Mouse (Mus musculus): Measurements from ENCODE around the gene Ggcx. TPM values are rescaled to one million over a fixed set of nuclear protein-coding genes. Genes with fewer than 3 reads are reported as not detected.

Ggcx gene
- total RNA-seq, 2 experiments from 2014 or later, result 49.4 to 69.6 TPM

DNA sequence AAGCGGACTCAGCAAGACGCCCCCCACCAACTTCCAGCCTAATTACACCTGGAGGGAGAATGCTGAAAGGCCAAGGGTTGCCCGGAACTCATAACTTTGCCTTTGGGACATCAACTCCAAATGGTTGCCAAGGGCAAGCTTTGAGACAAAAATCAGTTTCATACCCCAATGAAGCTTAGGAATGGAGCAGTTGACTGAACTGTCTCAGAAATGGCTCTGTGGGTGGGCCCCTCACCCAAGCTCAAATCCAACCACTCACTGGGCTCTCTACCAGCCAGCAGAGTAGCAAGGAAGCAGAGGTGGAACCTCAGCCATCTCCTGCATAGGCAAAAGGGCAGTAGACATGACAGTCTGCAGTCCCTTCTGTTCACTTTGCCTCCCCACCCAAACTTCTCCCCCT is 26.3 kb upstream of the Ggcx start:
- DNase-seq, result no peak

GRCm38 (mm10) chr6:72388266-72388665 is 25.8 kb upstream of the Ggcx start:
- no peak for DNase-seq

GRCm38 (mm10) chr6:72388791-72389329 is 25.2 kb upstream of the Ggcx start:
- no peak for DNase-seq

DNA sequence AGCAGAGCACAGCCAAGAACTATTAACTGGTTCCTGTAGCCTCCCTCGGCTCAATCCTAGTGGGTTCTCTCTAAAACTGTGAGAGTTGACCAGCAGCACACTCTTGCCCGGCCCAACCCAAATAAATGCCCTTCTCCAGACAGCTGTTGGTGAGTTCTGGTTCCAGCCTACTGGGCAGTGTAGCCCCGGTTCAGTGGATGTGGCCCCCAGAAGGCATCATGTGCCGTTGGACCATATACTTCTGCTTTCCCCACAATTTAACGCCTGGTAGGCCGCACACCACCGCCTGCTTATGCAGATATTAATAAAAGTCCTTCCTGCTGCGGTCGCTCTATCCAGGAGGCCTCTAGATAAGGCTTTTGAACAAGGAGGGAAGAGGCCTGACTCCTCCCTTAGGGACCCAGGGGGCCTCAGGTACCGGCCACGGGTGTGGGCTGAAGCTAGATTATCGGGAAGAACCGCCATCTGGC is 24.6 kb upstream of the Ggcx start:
- DNase-seq, result peak in 1 of 2 experiments; percentile 27

GRCm38 (mm10) chr6:72389941-72390771 is 24.0 kb upstream of the Ggcx start, which contains the start of gene Vamp8:
TSS of gene Vamp8 (minus strand) at chr6:72390703.
- peak; percentile 88 to 93 for DNase-seq

DNA sequence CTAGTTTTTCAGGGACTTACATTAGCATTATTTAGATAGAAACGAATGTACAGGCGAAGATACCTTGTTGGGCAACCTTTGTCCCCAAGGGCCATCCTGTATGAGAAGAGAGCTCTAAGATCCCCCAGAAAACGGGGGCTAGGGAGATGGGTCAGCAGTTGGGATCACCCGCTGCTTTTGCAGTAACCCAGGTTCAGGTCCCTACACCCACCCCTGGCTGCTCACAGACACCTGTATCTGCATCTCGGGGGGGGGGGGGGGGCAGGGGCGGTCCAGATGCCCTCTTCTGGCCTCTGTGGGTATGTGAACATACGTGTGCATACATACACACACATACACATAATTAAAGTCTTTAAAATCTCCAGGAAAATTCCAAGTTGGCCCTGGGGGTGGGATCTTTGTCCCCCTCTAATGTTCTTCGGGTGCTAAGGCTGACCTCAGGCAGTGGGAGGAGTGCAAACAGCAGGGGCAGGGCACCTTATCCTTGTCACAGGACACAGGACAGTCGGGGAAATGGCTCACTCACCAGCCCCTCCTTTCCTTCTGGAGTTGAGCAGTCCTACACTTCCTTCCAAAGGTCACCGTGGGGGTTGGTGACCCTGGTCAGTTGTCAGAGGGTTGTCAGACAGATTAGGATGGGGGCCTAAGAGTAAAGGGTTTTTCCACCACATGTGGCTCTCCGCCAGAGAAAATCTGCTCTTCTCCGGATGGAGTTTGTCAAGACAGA is 23.1 kb upstream of the Ggcx start:
- DNase-seq, result peak; percentile 83 to 88

GRCm38 (mm10) chr6:72392341-72392740 is 21.8 kb upstream of the Ggcx start:
- DNase-seq, result no peak

DNA sequence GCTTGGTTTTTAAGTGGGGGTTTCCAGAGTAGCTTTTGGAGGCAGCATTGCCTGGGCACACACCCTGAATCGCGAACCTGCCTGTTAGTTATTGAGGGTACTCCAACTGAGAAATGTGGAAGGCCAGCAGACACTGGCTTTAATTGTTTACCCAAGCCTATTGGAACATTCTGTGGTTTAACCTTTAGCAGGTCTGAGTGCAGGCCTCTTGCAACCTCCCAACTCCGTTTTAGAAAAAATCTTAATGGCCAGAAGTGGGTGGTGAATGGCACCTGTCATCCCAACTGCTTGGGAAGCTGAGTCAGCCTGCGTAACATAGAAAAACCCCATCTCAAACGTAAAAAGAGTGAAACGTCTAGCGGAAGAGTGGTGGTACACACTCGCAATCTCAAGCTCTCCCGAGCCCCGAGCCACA is 17.3 kb upstream of the Ggcx start:
- no peak for DNase-seq

GRCm38 (mm10) chr6:72399967-72400366 is 14.1 kb upstream of the Ggcx start:
- no peak for DNase-seq

DNA sequence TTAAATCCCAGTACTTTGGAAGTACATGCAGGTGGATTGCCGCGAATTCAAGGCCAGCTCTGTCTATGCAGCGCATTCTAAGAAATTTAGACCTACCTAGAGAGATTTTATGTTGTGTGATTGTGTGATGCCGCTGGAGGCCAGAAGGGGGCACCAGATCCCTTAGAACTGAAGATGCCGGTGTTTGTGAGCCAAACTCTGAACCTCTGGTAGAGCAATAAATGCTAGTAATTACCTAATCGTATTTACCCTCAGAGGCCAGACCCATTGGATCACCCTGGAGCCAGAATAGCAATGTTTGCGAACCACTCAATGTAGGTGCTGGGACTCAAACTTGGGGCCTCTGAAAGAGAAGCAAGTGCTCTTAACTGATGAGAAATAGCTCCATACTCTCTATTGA is 12.2 kb upstream of the Ggcx start:
- DNase-seq, result peak; percentile 80 to 82

DNA sequence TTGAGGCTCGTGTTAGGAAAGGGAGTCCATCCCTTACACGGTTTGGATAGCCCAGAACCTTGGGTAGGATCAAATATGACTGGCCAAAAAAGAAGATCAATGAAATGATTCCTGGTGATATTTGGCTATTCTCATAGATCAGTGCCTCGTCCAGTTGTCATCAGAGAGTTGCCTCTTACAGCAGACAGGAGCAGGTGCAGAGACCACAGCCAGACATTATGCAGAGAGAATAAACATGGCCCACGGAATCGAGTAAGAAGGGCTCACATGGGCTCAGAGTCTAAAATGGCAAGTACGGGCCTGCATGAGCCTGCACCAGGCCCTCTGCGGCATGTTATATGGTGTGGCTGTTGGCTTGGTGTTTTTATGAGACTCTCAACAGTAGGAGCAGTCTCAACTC is 8.8 kb upstream of the Ggcx start:
- no peak for DNase-seq

DNA sequence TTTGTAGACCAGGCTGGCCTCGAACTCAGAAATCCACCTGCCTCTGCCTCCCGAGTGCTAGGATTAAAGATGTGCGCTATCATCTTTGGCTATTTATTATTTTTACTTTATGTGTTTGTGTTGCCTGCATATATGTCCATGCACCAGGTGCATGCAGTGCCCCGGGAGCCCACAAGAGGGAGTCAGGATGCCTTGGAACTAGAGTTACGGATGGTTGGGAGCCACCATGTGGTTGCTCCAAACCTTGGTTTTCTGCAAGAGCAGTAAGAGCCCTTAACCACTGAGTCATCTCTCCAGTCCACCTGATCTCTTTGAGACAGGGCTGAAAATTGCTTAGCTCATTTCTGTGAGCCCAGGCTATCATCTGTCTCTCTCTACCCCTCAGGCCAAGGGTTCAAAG is 7.0 kb upstream of the Ggcx start:
- peak; percentile 85 to 90 for DNase-seq

- peak; percentile 70 to 78 for DNase-seq
Measured at GRCm38 (mm10) chr6:72409567-72409966, 4.5 kb upstream of the Ggcx start.

- no peak for DNase-seq
Measured at GRCm38 (mm10) chr6:72410003-72410402, 4.1 kb upstream of the Ggcx start.

DNA sequence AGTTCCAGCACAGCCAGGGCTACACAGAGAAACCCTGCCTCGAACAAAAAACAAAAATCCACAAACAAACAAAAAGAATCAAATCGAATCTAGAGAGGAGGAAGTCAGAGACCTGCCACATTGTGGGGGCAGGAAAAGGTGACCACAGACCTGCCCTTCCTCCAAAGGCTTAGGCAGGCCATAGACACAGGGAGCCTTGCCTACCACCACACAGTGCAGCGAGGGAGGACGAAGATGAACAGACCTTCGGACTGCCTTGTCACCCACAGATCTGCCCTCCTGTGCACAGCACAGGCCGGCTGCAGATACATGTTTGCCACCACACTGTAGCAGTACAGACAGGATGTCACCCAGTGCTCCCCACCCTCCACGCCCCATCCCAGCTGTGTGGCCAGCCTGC is 3.6 kb upstream of the Ggcx start:
- no peak for DNase-seq

DNA sequence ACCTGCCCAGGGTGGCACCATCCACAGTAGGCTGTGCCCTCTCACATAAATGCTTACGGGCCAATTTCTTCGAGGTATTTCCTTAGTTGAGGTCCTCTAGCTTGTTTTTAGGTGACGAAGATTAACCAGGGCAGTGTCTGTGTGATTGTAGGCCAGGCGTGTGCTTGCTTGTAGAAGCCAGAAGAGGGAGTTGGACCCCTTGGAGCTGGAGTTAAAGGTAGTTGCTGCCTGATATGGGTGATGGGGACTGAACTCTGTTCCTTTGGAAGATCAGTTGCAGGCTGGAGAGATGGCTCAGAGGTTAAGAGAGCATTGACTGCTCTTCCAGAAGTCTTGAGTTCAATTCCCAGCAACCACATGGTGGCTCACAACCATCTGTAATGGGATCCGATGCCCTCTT is 1.1 kb downstream of the Ggcx start:
- DNase-seq, result no peak

DNA sequence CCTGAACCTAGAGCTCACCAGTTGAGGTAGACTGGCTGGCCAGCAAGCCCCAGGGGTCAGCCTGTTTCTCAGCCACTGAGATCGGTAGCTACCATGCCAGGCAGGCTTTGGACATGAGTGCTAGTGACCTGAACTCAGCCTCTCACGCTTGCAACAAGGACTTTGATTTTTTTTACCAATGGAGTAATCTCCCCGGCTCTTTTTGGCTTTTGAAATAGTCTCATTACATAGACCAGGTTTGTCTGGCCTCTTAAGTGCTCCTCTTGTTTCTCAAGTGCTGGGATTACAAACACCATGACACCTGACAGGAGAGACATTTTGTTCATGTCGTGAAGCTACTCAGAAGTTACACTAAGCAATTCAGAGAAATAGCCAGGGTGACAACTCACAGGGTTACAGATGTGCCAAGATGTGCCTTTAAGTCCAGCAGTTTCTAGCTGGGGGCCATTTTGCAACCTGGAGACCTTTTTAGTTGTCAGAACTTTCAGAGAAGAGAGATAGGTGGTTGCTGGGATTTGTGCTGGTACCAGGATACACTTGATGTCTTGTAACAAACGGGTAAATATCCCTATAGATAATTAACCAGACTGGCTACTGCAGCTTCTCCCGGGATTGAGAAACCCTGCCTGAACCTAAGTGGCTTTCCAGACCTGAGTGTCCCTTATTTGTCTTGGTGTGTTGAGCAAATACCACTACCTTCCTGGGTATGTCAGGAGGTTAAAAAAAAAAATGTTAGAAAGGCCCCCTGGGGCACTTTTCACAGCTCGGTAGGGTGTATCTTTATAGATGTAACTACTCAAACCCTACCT is 2.1 kb downstream of the Ggcx start:
- no peak for DNase-seq

DNA sequence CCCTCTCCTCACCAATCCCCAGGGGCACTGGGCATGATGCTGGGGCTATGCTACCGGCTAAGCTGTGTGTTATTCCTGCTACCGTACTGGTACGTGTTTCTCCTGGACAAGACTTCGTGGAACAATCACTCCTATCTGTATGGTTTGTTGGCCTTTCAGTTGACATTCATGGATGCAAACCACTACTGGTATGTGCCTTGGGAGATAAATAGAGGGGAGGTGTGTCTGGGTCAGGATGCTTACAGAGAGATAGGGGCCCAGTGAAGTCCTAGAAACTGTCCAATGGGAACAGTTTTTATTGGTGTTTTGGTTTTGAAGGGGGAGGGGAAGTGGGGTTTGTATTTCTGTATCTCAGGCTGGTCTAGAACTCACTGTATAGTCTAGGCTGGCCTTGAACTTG is 4.2 kb downstream of the Ggcx start:
- no peak for DNase-seq

DNA sequence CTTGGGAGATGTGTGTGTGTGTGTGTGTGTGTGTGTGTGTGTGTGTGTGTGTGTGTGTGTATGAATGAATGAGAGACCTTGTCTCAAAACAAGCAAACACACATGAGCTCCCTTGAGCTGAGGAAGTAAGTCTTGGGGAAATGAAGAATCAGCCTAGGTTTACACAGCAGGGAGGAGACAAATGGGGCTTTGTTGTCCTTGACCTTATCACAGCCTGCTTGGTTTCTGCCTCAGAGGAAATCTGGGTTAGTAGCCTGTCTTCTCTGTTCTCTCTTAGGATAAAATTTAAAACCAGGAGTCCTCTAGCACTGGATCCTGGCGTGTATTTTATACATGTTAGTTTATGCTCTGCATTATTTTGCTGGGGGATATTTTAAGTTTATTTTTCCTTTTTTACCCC is 5.7 kb downstream of the Ggcx start:
- DNase-seq, result no peak

GRCm38 (mm10) chr6:72420901-72421300 is 6.8 kb downstream of the Ggcx start:
- no peak for DNase-seq

DNA sequence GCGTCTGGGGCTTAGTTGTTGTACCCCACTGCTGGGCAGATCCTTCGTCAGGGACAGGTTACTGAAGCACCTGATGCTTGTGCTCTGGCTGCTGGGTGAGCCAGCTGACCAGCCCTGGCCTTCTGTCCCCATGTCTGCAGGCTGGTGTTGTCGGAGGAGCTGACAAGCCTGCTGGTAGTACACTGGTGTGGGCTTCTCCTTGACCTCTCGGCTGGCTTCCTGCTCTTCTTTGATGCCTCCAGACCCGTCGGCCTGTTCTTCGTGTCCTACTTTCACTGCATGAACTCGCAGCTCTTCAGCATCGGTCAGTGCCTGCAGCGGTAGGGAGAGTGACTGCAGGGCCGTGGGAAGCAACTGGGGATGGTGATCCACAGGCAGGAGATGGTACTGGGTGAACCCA is 11.5 kb downstream of the Ggcx start:
- DNase-seq, result no peak

DNA sequence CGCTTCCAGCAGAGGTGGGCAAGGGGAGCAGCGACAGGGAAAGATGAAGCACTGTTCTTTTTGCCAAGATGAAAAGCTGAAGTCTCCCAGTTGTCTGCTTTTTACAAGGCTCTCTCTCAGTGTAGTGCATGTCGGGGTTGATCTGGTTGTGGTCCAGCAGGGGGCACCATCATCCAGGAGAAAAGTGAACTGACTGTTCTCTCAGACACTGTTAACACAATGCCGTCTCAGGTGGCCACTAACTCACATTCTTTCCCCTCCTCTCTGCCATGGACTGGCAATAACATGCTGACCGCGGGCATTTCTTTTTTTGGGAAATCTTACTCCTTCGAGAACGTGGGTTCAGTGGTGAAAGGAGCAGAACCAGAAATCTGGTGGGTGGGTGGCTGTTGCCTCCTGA is 13.9 kb downstream of the Ggcx start:
- peak; percentile 81 to 85 for DNase-seq
